Mouse (Mus musculus): ENCODE results near the gene S100a11.
"Not testable (repeated sequence)": the region's sequence is repeated elsewhere in the genome, so short reads cannot be mapped to it uniquely, and the experiment has no call there.

Gene S100a11

DNA sequence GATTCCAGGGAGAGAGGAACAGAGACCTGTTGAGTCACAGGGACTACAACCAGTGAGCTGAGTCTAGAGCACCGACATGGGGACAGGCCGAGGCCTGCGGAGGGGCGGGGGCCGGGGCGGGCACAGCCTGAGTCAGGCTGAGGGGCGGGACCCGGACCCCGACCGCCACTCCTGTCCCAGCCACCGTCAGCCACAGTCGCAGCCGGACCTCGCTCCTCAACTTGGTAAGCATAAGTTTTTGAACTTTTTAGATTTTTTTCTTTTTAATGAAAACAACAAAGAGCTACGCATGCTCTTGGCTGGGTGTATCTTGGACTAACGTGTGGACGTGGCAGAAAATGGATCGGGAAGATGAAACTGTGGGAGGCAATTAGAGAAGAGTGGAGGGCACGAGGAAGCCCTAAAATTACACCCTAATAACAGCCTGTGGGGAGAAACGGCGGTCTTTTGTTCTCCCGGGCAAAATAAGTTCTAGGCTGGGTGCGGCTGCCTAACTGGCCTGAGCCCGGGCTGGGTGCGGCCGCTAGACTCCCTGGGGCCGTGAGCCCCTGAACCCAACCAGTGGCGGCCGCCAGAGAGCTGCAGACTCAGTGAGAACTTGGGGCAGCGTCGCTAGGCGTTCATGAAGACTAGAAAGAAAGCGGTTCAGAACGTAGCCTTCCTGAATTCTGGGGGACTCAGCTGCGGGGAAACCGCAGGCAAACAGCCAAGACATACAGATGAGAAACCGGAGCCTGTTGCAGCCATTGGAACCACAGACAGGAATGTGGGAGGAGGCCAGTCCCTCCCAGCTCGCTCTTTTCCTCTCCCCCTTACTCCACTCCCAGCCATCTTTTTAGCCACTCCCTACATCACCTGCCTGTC lies at the start of gene S100a11:
S100a11 (plus strand) TSS at position 159 of the 864 bp plus-strand sequence.
- peak; percentile 88 for DNase-seq (ENCODE audit: low read depth)

- DNase-seq (ENCODE audit: low read depth) = no peak
Observed at GRCm38 (mm10) chr3:93480053-93480452, 40.2 kb upstream of the S100a11 start.

DNA sequence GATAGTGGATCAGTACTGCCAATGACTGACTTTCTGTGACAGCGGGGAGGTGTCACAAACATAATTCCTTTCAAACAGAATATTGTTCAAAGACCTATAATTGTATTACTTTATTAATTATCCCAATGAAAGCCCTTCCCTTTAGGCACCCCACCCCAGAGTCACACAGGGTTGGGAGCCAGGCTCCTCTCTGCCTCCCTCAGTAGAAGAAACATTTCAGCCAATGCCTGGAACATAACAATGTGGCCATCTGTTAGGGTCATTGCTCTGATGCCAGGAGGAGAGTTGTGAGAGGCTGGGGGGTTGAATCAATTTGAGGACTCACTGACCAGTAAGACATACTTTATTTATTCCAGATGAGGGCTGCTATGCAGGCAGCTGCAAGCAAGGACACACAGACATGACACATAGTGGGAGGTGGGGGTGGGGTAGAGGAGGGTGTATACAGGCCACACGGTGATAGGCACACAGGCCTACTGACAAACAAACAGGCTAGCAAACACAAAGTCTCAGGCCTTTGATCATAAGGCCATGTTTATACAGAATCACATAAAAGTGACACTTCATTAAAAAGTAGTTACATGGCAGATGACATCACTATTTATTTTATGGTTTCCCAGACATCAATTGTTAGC lies 38.2 kb upstream of the S100a11 start:
- no peak for DNase-seq (ENCODE audit: low read depth)

DNA sequence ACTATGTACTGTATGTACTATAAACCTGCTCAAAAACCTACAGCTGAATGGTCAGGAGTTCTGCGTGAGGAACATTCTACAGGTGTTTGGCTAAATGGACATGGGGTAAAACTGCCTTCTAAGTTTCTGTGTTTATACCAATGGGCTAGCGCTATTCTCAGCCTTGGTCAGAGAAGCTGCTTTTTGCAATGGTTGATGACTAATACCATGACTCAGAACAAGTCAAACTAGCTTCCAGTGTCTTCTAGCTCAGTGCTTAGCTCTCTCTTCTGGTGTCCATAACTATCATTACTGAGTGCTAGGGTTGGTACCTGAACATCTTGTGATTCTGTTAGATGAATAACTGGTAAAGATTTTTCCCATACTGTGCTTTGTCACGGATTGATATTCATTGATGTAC lies 34.7 kb upstream of the S100a11 start:
- DNase-seq (ENCODE audit: low read depth) = peak; percentile 36

GRCm38 (mm10) chr3:93488541-93488940 lies 31.7 kb upstream of the S100a11 start:
- DNase-seq (ENCODE audit: low read depth) = no peak

- no peak for DNase-seq (ENCODE audit: low read depth)
Observed at GRCm38 (mm10) chr3:93492176-93492575, 28.1 kb upstream of the S100a11 start.

GRCm38 (mm10) chr3:93493992-93494391 lies 26.3 kb upstream of the S100a11 start:
- peak; percentile 88 for DNase-seq (ENCODE audit: low read depth)

- not testable (repeated sequence) for DNase-seq (ENCODE audit: low read depth)
Observed at GRCm38 (mm10) chr3:93494774-93495173, 25.5 kb upstream of the S100a11 start.

DNA sequence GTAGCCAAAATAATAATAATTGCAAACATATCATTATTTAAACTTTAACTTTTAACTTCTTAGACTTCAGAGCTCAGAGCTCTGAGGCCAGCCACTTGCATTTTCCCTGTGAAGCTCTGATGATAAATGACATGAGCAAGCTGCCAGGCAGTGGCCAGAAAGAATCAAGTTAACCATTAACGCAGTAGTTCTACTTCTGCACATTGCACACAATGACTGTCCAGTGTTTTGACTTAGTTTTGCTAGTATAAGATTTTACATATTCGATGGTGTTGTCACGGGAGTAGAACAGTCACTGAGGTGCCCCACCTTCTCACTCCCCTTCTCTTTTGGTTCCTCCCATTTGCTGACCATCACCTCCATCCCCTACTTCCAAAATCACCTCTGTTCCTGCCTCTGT lies 23.2 kb upstream of the S100a11 start:
- DNase-seq (ENCODE audit: low read depth) = no peak

DNA sequence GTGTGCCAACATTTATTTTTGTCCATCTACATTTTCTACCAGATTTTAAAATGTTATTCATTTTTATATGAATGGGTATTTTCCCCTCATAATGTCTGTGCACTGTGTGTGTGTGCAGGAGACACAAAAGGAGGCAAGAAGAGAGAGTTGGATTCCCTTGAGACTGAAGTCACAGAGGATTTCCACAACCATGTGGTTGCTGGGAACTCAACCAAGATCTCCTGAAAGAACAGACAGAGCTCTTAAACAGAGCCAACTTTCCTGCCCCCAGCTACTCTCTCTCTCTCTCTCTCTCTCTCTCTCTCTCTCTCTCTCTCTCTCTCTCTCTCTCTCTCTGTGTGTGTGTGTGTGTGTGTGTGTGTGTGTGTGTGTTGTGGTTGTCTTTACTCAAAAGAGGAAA lies 21.2 kb upstream of the S100a11 start:
- DNase-seq (ENCODE audit: low read depth) = no peak

DNA sequence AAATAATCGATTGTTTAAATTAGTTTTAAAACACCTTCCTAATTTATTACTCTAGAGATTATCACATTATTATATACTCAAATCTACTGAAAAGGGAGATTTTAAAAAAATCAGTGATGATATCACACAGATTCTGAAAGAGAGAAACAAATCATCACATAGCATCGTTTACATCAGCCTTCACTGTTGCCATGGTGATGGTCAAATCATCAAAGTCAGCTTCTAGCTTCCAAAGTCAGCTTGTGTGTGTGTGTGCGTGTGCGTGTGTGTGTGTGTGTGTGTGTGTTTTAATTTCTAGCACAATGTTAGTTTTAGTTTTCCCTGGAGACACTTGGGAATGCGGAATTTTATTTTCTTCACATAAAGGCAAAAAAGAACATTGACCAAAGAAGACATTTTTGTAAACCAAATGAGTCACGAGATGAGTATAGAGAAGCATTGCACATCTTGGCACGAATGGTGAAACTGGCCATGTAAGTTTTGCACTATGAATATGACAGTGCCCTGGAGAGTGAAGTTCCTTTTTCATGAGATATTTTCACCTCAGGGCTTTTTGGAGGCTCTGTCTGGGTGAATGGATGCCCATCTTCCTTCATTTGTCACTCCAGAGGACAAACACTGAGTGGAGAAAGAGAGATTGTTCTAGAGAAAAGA lies 15.6 kb upstream of the S100a11 start:
- DNase-seq (ENCODE audit: low read depth) = peak; percentile 65

- DNase-seq (ENCODE audit: low read depth) = no peak
Observed at GRCm38 (mm10) chr3:93505960-93506863, 14.1 kb upstream of the S100a11 start.

GRCm38 (mm10) chr3:93506881-93507325 lies 13.4 kb upstream of the S100a11 start:
- no peak for DNase-seq (ENCODE audit: low read depth)

GRCm38 (mm10) chr3:93509301-93509700 lies 11.0 kb upstream of the S100a11 start:
- peak; percentile 27 for DNase-seq (ENCODE audit: low read depth)

DNA sequence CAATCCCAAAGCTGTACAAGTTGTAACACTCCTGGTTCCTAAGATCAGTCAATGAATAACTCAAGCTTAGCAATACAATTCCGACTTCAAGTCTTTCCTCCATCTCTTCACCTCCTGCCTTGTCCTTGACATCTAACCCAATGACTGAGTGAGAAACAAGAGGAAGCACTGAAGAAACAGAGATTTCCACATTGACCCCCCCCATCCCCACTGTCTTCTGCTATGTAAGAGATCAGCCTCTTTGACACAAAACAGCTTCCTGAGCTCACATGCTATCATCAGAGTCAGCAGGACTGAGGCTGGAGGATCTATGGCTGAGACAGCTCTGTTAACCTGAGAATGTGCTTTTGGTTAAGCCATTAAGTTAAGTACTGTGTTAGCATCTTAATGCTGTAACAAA lies 9.3 kb upstream of the S100a11 start:
- DNase-seq (ENCODE audit: low read depth) = no peak

DNA sequence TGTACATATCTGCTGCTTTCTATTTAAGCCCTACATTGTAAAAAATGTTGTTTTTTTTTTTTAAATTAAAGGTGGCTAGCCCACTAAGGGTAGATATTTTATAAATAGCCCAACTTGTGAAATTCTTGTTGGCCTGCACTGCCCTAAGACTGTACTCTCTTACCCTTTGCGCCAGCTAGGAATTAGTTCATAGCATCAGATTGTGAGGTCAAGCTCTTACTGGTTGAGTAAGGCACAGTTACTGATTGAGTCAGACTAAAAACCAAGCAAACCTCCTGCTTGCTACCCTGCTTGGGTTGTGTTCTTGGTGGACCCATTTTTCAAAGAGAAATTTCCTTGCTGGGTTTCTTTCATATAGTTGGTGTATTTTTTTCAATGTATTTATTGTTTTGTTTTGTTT lies 8.5 kb upstream of the S100a11 start:
- no peak for DNase-seq (ENCODE audit: low read depth)

GRCm38 (mm10) chr3:93512386-93513101 lies 7.7 kb upstream of the S100a11 start:
- DNase-seq (ENCODE audit: low read depth) = no peak

- no peak for DNase-seq (ENCODE audit: low read depth)
Observed at GRCm38 (mm10) chr3:93514628-93515027, 5.7 kb upstream of the S100a11 start.

- DNase-seq (ENCODE audit: low read depth) = no peak
Observed at GRCm38 (mm10) chr3:93517343-93517742, 2.9 kb upstream of the S100a11 start.

DNA sequence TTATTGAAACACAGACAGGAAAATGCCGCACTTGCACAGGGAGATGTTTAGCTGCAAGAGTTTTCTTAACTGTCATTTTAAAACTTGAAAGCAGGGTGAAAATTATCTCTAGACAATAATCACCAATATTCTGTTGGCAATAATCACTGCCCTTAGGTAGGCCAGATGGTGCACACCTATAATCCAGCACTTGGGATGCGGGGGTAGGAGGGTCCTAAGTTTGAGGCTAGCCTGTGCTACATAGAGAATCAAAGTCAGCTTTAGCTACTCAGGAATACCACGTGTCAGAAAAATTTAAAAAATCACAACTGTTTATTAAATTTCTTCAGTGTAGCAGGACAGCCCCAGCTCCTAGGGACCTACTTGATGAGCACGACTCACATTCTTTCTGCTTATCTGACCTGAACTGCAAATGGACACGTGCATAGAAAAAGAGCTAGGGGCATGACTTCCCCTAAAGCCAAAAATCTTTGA lies 395 bp upstream of the S100a11 start:
- no peak for DNase-seq (ENCODE audit: low read depth)

- DNase-seq (ENCODE audit: low read depth) = peak; percentile 29
Observed at GRCm38 (mm10) chr3:93521462-93522057, 1.3 kb downstream of the S100a11 start.

Data from NIH3T3 (cell line).